Mouse (Mus musculus): ENCODE data around the gene Cacng3. TPM values are rescaled to one million over a fixed set of nuclear protein-coding genes. Genes with fewer than 3 reads are reported as not detected.

Cacng3 gene
- not detected in 2 replicates for polyA plus RNA-seq (2014; fragmentation: Nextera tagmentation; extraction: Ambion mirVana)

DNA sequence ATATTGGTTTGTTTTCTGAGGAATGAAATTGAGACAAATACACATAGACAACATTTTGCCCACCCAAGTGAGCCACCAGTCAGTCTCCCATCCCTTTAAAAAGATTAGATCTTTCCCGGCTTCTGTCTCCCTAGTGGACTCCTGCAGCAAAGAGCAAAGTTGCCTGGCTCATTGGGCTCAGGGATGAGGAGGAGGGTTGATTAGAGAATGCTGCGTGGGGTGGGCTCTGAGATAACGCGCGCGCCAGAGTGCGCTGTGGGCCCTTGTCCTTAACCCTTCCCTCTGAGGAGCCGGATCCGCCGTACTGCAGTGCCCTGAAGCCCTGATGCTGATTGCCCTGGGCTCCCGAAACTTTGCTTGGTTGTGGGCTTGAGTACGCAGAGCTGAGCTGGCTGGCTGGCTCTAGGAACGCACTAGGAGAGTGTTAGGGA lies at the start of gene Cacng3:
TSS of gene Cacng3 (plus strand) at position 51 of the 431 bp plus-strand sequence.
- Histone ChIP-seq H3K27me3 (ENCODE audit: control insufficient read depth, insufficient read depth, low read length) (peaks cover 6% of the 10 kb centered on the region; the same call in 1 of the 2 replicates), H3K9me3 (ENCODE audit: control insufficient read depth, low read length) (no peaks in the 10 kb centered on the region), H3K9ac (ENCODE audit: low read depth, low read length) (no peak within 1 kb of the TSS), H3K36me3 (ENCODE audit: control insufficient read depth, insufficient read depth, low read length) (no peaks in the 10 kb centered on the region), H3K4me3 (ENCODE audit: low read length) (no peak within 1 kb of the TSS), H3K27ac (ENCODE audit: low read depth, low read length) (no peak within 1 kb of the TSS), H3K4me2 (replicated peaks; ENCODE audit: low read depth, low read length) (peak within 1 kb of the TSS; percentile 8; the same call in 1 of the 2 replicates), H3K4me1 (ENCODE audit: control insufficient read depth, insufficient read depth, low read length) (no peaks in the 10 kb centered on the region)
- WGBS = 16% methylated on average over 13 of the region's 13 CpGs
- no peak; the same call in 1 of the 2 replicates for ATAC-seq (ENCODE audit: low FRiP score, low TSS enrichment)

- 28% methylated on average over 9 of the region's 9 CpGs for WGBS
- Histone ChIP-seq H3K9me3 (ENCODE audit: control insufficient read depth, low read length) (no peaks in the 10 kb centered on the region), H3K27me3 (ENCODE audit: control insufficient read depth, insufficient read depth, low read length) (no peaks in the 10 kb centered on the region), H3K36me3 (ENCODE audit: control insufficient read depth, insufficient read depth, low read length) (no peaks in the 10 kb centered on the region), H3K4me2 (replicated peaks; ENCODE audit: low read depth, low read length) (no peak overlapping the region), H3K9ac (ENCODE audit: low read depth, low read length) (no peak overlapping the region), H3K4me3 (ENCODE audit: low read length) (no peak overlapping the region), H3K27ac (ENCODE audit: low read depth, low read length) (no peak overlapping the region), H3K4me1 (ENCODE audit: control insufficient read depth, insufficient read depth, low read length) (no peaks in the 10 kb centered on the region)
- ATAC-seq (ENCODE audit: low FRiP score, low TSS enrichment) = no peak
Observed at GRCm38 (mm10) chr7:122622125-122622774, 48.0 kb upstream of the Cacng3 start.

GRCm38 (mm10) chr7:122623753-122624152 lies 46.5 kb upstream of the Cacng3 start:
- no peak overlapping the region for H3K4me2 ChIP-seq (replicated peaks; ENCODE audit: low read depth, low read length)
- no peaks in the 10 kb centered on the region for H3K36me3 ChIP-seq (ENCODE audit: control insufficient read depth, insufficient read depth, low read length)
- H3K27me3 ChIP-seq (ENCODE audit: control insufficient read depth, insufficient read depth, low read length) = no peaks in the 10 kb centered on the region
- H3K9me3 ChIP-seq (ENCODE audit: control insufficient read depth, low read length) = no peaks in the 10 kb centered on the region
- no peak overlapping the region for H3K4me3 ChIP-seq (ENCODE audit: low read length)
- ATAC-seq (ENCODE audit: low FRiP score, low TSS enrichment) = no peak
- no peak overlapping the region for H3K9ac ChIP-seq (ENCODE audit: low read depth, low read length)
- no peak overlapping the region for H3K27ac ChIP-seq (ENCODE audit: low read depth, low read length)
- WGBS = 45% methylated on average over 1 of the region's 1 CpGs
- H3K4me1 ChIP-seq (ENCODE audit: control insufficient read depth, insufficient read depth, low read length) = no peaks in the 10 kb centered on the region

- WGBS = 86% methylated on average over 5 of the region's 5 CpGs
- no peaks in the 10 kb centered on the region for H3K27me3 ChIP-seq (ENCODE audit: control insufficient read depth, insufficient read depth, low read length)
- H3K36me3 ChIP-seq (ENCODE audit: control insufficient read depth, insufficient read depth, low read length) = no peaks in the 10 kb centered on the region
- ATAC-seq (ENCODE audit: low FRiP score, low TSS enrichment) = no peak
- H3K9ac ChIP-seq (ENCODE audit: low read depth, low read length) = no peak overlapping the region
- H3K27ac ChIP-seq (ENCODE audit: low read depth, low read length) = no peak overlapping the region
- H3K4me1 ChIP-seq (ENCODE audit: control insufficient read depth, insufficient read depth, low read length) = no peaks in the 10 kb centered on the region
- H3K4me3 ChIP-seq (ENCODE audit: low read length) = no peak overlapping the region
- no peak overlapping the region for H3K4me2 ChIP-seq (replicated peaks; ENCODE audit: low read depth, low read length)
- no peaks in the 10 kb centered on the region for H3K9me3 ChIP-seq (ENCODE audit: control insufficient read depth, low read length)
Observed at GRCm38 (mm10) chr7:122628050-122628449, 42.2 kb upstream of the Cacng3 start.

DNA sequence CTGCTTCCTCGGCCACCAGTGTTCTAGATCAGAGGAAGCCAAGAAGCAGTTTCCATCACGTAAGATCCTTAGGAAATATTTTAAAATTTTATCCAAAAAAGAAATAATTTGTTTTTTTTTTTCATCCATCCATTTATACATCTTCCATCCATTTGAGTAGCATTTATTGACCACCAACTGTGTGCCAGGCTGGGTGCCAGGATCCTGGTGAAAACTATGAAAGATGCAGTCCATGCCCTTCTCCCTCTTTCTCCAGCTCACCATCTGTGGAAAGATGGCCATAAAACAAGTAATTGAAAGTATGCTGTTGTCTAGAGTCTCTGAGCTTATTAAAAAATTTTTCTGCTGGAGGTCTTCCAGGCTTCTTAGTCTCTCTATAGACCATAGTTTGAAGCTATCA lies 39.9 kb upstream of the Cacng3 start:
- Histone ChIP-seq H3K4me3 (ENCODE audit: low read length) (no peak overlapping the region), H3K9ac (ENCODE audit: low read depth, low read length) (no peak overlapping the region), H3K4me1 (ENCODE audit: control insufficient read depth, insufficient read depth, low read length) (no peaks in the 10 kb centered on the region), H3K9me3 (ENCODE audit: control insufficient read depth, low read length) (no peaks in the 10 kb centered on the region), H3K27ac (ENCODE audit: low read depth, low read length) (no peak overlapping the region), H3K4me2 (replicated peaks; ENCODE audit: low read depth, low read length) (no peak overlapping the region), H3K36me3 (ENCODE audit: control insufficient read depth, insufficient read depth, low read length) (no peaks in the 10 kb centered on the region), H3K27me3 (ENCODE audit: control insufficient read depth, insufficient read depth, low read length) (no peaks in the 10 kb centered on the region)
- no peak for ATAC-seq (ENCODE audit: low FRiP score, low TSS enrichment)
- 90% methylated on average over 2 of the region's 2 CpGs for WGBS

GRCm38 (mm10) chr7:122631151-122631550 lies 39.1 kb upstream of the Cacng3 start:
- no peak overlapping the region for H3K27ac ChIP-seq (ENCODE audit: low read depth, low read length)
- no peaks in the 10 kb centered on the region for H3K36me3 ChIP-seq (ENCODE audit: control insufficient read depth, insufficient read depth, low read length)
- no peaks in the 10 kb centered on the region for H3K4me1 ChIP-seq (ENCODE audit: control insufficient read depth, insufficient read depth, low read length)
- no peak for ATAC-seq (ENCODE audit: low FRiP score, low TSS enrichment)
- no peak overlapping the region for H3K9ac ChIP-seq (ENCODE audit: low read depth, low read length)
- H3K4me2 ChIP-seq (replicated peaks; ENCODE audit: low read depth, low read length) = no peak overlapping the region
- H3K27me3 ChIP-seq (ENCODE audit: control insufficient read depth, insufficient read depth, low read length) = no peaks in the 10 kb centered on the region
- no peaks in the 10 kb centered on the region for H3K9me3 ChIP-seq (ENCODE audit: control insufficient read depth, low read length)
- H3K4me3 ChIP-seq (ENCODE audit: low read length) = no peak overlapping the region
- 68% methylated on average over 3 of the region's 3 CpGs for WGBS

DNA sequence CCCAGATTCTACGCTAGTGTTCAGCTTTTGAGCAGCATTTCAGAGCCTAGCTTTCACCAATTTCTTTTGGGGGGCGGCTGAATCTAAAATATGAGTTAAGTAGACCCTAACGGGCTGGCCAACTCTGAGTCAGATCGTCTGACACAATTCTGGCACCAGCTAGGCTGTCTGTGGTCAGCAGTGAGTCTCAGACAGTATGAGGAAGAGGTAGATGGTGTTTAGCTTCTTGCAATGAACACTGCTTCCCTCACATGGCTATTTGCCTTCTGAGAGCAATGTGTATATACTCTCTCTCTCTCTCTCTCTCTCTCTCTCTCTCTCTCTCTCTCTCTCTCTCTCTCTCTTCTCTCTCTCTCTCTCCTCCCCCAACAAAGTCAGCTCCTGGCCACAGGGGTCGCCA lies 37.3 kb upstream of the Cacng3 start:
- ATAC-seq (ENCODE audit: low FRiP score, low TSS enrichment) = no peak
- WGBS = 82% methylated on average over 5 of the region's 5 CpGs
- H3K4me2 ChIP-seq (replicated peaks; ENCODE audit: low read depth, low read length) = no peak overlapping the region
- H3K4me1 ChIP-seq (ENCODE audit: control insufficient read depth, insufficient read depth, low read length) = no peaks in the 10 kb centered on the region
- H3K9ac ChIP-seq (ENCODE audit: low read depth, low read length) = no peak overlapping the region
- H3K27ac ChIP-seq (ENCODE audit: low read depth, low read length) = no peak overlapping the region
- no peaks in the 10 kb centered on the region for H3K9me3 ChIP-seq (ENCODE audit: control insufficient read depth, low read length)
- no peaks in the 10 kb centered on the region for H3K27me3 ChIP-seq (ENCODE audit: control insufficient read depth, insufficient read depth, low read length)
- no peaks in the 10 kb centered on the region for H3K36me3 ChIP-seq (ENCODE audit: control insufficient read depth, insufficient read depth, low read length)
- no peak overlapping the region for H3K4me3 ChIP-seq (ENCODE audit: low read length)

DNA sequence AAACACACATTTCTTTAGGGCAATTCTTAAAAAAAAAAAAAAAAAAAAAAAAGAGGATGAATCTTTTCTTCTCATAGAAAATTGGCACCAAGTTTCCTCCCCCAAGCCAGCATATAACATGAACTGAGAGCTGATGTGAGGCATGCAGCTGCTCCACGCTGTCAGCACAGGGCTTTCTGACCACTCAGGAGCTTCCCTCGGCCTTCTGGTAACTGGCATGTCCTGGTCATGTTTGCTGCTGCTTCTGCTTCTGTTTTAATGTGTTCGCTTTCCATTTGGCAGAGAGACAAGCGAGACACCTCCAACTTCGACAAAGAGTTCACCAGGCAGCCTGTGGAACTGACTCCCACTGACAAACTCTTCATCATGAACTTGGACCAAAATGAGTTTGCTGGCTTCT lies 36.8 kb upstream of the Cacng3 start:
- Histone ChIP-seq H3K9me3 (ENCODE audit: control insufficient read depth, low read length) (no peaks in the 10 kb centered on the region), H3K4me1 (ENCODE audit: control insufficient read depth, insufficient read depth, low read length) (no peaks in the 10 kb centered on the region), H3K27ac (ENCODE audit: low read depth, low read length) (no peak overlapping the region), H3K4me3 (ENCODE audit: low read length) (no peak overlapping the region), H3K27me3 (ENCODE audit: control insufficient read depth, insufficient read depth, low read length) (no peaks in the 10 kb centered on the region), H3K9ac (ENCODE audit: low read depth, low read length) (no peak overlapping the region), H3K4me2 (replicated peaks; ENCODE audit: low read depth, low read length) (no peak overlapping the region), H3K36me3 (ENCODE audit: control insufficient read depth, insufficient read depth, low read length) (no peaks in the 10 kb centered on the region)
- no peak for ATAC-seq (ENCODE audit: low FRiP score, low TSS enrichment)
- 85% methylated on average over 5 of the region's 5 CpGs for WGBS

DNA sequence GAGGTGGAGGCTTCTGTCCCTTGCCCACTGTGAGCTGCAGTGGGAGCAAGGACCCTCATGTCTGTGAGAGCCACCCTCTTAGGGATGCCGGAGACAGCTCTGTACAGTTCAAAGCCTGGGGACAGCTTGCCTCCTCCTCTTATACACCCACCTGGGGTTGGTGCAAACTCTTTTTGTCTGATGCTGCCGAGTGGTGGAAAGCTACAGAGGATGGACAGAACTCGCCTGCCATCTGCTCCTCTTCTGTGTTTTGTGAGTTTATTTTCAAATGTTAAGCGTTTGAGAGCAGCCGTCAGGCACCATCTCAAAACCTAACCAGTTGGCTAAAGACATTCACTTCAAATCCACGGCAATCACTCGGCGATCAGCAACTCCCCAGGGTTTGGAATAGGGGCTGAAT lies 26.6 kb upstream of the Cacng3 start:
- WGBS = 93% methylated on average over 8 of the region's 8 CpGs
- H3K36me3 ChIP-seq (ENCODE audit: control insufficient read depth, insufficient read depth, low read length) = no peaks in the 10 kb centered on the region
- no peak overlapping the region for H3K4me2 ChIP-seq (replicated peaks; ENCODE audit: low read depth, low read length)
- H3K9ac ChIP-seq (ENCODE audit: low read depth, low read length) = no peak overlapping the region
- H3K9me3 ChIP-seq (ENCODE audit: control insufficient read depth, low read length) = no peaks in the 10 kb centered on the region
- no peak overlapping the region for H3K4me3 ChIP-seq (ENCODE audit: low read length)
- no peaks in the 10 kb centered on the region for H3K4me1 ChIP-seq (ENCODE audit: control insufficient read depth, insufficient read depth, low read length)
- H3K27me3 ChIP-seq (ENCODE audit: control insufficient read depth, insufficient read depth, low read length) = no peaks in the 10 kb centered on the region
- no peak overlapping the region for H3K27ac ChIP-seq (ENCODE audit: low read depth, low read length)
- ATAC-seq (ENCODE audit: low FRiP score, low TSS enrichment) = no peak

Data from kidney, embryonic 14.5 days (tissue).